Mouse (Mus musculus): ENCODE results near the gene Fcna. TPM values are rescaled to one million over a fixed set of nuclear protein-coding genes. Genes with fewer than 3 reads are reported as not detected.

The Fcna gene
- not detected for polyA plus RNA-seq (2014; fragmentation: Illumina TruSeq; extraction: RNeasy Lipid Tissue Mini Kit (QIAGEN cat#74804); ENCODE audit: low read depth, low replicate concordance)

GRCm38 (mm10) chr2:25627811-25628210, at the start of gene Fcna:
Fcna (minus strand) TSS chr2:25628030.

GRCm38 (mm10) chr2:25676486-25676885, 48.7 kb upstream of the Fcna start, which contains the start of gene Lcn6:
Lcn6 (plus strand) TSS chr2:25676786.

GRCm38 (mm10) chr2:25657652-25658051, 29.8 kb upstream of the Fcna start, which contains the start of gene Lcn5:
Lcn5 (plus strand) TSS chr2:25657952.

GRCm38 (mm10) chr2:25652902-25653301, 25.1 kb upstream of the Fcna start, which contains the start of gene Lcn8:
Lcn8 (plus strand) TSS chr2:25653120.

GRCm38 (mm10) chr2:25621229-25622200, 6.3 kb downstream of the Fcna start, which contains the start of gene Tmem141:
Tmem141 (minus strand) TSS chr2:25622005.

GRCm38 (mm10) chr2:25617578-25617977, 10.3 kb downstream of the Fcna start, which contains the start of gene Ccdc183:
Ccdc183 (minus strand) TSS chr2:25617678.

GRCm38 (mm10) chr2:25607761-25608622, 19.8 kb downstream of the Fcna start, which contains the start of gene Rabl6:
Rabl6 (minus strand) TSS chr2:25608521.

GRCm38 (mm10) chr2:25581294-25581864, 46.5 kb downstream of the Fcna start, which contains the start of gene Ajm1:
Ajm1 (minus strand) TSS chr2:25581757.

Other genes with a start within 250 kb of the Fcna start
- 0.10 TPM for gene Entpd2, start 232.2 kb downstream of the Fcna start, polyA plus RNA-seq (2014; fragmentation: Illumina TruSeq; extraction: RNeasy Lipid Tissue Mini Kit (QIAGEN cat#74804); ENCODE audit: low read depth, low replicate concordance)
- 0.70 TPM for gene Npdc1, start 228.7 kb downstream of the Fcna start, polyA plus RNA-seq (2014; fragmentation: Illumina TruSeq; extraction: RNeasy Lipid Tissue Mini Kit (QIAGEN cat#74804); ENCODE audit: low read depth, low replicate concordance)
- not detected for gene Fut7, start 204.8 kb downstream of the Fcna start, polyA plus RNA-seq (2014; fragmentation: Illumina TruSeq; extraction: RNeasy Lipid Tissue Mini Kit (QIAGEN cat#74804); ENCODE audit: low read depth, low replicate concordance)
- gene Abca2, start 199.3 kb downstream of the Fcna start, polyA plus RNA-seq (2014; fragmentation: Illumina TruSeq; extraction: RNeasy Lipid Tissue Mini Kit (QIAGEN cat#74804); ENCODE audit: low read depth, low replicate concordance) = 0.34 TPM
- not detected for gene Clic3, start 171.2 kb downstream of the Fcna start, polyA plus RNA-seq (2014; fragmentation: Illumina TruSeq; extraction: RNeasy Lipid Tissue Mini Kit (QIAGEN cat#74804); ENCODE audit: low read depth, low replicate concordance)
- gene Paxx, start 166.9 kb downstream of the Fcna start, polyA plus RNA-seq (2014; fragmentation: Illumina TruSeq; extraction: RNeasy Lipid Tissue Mini Kit (QIAGEN cat#74804); ENCODE audit: low read depth, low replicate concordance) = 2.9 TPM
- 27.8 TPM for gene Ptgds, start 158.0 kb downstream of the Fcna start, polyA plus RNA-seq (2014; fragmentation: Illumina TruSeq; extraction: RNeasy Lipid Tissue Mini Kit (QIAGEN cat#74804); ENCODE audit: low read depth, low replicate concordance)
- not detected for gene Lcn12, start 134.1 kb downstream of the Fcna start, polyA plus RNA-seq (2014; fragmentation: Illumina TruSeq; extraction: RNeasy Lipid Tissue Mini Kit (QIAGEN cat#74804); ENCODE audit: low read depth, low replicate concordance)
- gene Fbxw5, start 127.3 kb downstream of the Fcna start, polyA plus RNA-seq (2014; fragmentation: Illumina TruSeq; extraction: RNeasy Lipid Tissue Mini Kit (QIAGEN cat#74804); ENCODE audit: low read depth, low replicate concordance) = 6.6 TPM
- 7.9 TPM for gene C8g, start 126.3 kb downstream of the Fcna start, polyA plus RNA-seq (2014; fragmentation: Illumina TruSeq; extraction: RNeasy Lipid Tissue Mini Kit (QIAGEN cat#74804); ENCODE audit: low read depth, low replicate concordance)
- 1.1 TPM for gene Traf2, start 81.1 kb downstream of the Fcna start, polyA plus RNA-seq (2014; fragmentation: Illumina TruSeq; extraction: RNeasy Lipid Tissue Mini Kit (QIAGEN cat#74804); ENCODE audit: low read depth, low replicate concordance)
- 3.7 TPM for gene Edf1, start 70.2 kb downstream of the Fcna start, polyA plus RNA-seq (2014; fragmentation: Illumina TruSeq; extraction: RNeasy Lipid Tissue Mini Kit (QIAGEN cat#74804); ENCODE audit: low read depth, low replicate concordance)
- gene Mamdc4, start 53.2 kb downstream of the Fcna start, polyA plus RNA-seq (2014; fragmentation: Illumina TruSeq; extraction: RNeasy Lipid Tissue Mini Kit (QIAGEN cat#74804); ENCODE audit: low read depth, low replicate concordance) = 1.2 TPM
- gene Phpt1, start 52.8 kb downstream of the Fcna start, polyA plus RNA-seq (2014; fragmentation: Illumina TruSeq; extraction: RNeasy Lipid Tissue Mini Kit (QIAGEN cat#74804); ENCODE audit: low read depth, low replicate concordance) = 3.4 TPM
- not detected for gene Ajm1, start 46.3 kb downstream of the Fcna start, polyA plus RNA-seq (2014; fragmentation: Illumina TruSeq; extraction: RNeasy Lipid Tissue Mini Kit (QIAGEN cat#74804); ENCODE audit: low read depth, low replicate concordance)
- gene Rabl6, start 19.5 kb downstream of the Fcna start, polyA plus RNA-seq (2014; fragmentation: Illumina TruSeq; extraction: RNeasy Lipid Tissue Mini Kit (QIAGEN cat#74804); ENCODE audit: low read depth, low replicate concordance) = 25.0 TPM
- 88.5 TPM for gene Ccdc183, start 10.4 kb downstream of the Fcna start, polyA plus RNA-seq (2014; fragmentation: Illumina TruSeq; extraction: RNeasy Lipid Tissue Mini Kit (QIAGEN cat#74804); ENCODE audit: low read depth, low replicate concordance)
- gene Tmem141, start 6.0 kb downstream of the Fcna start, polyA plus RNA-seq (2014; fragmentation: Illumina TruSeq; extraction: RNeasy Lipid Tissue Mini Kit (QIAGEN cat#74804); ENCODE audit: low read depth, low replicate concordance) = 2.3 TPM
- not detected for gene Lcn8, start 25.1 kb upstream of the Fcna start, polyA plus RNA-seq (2014; fragmentation: Illumina TruSeq; extraction: RNeasy Lipid Tissue Mini Kit (QIAGEN cat#74804); ENCODE audit: low read depth, low replicate concordance)
- not detected for gene Lcn5, start 29.9 kb upstream of the Fcna start, polyA plus RNA-seq (2014; fragmentation: Illumina TruSeq; extraction: RNeasy Lipid Tissue Mini Kit (QIAGEN cat#74804); ENCODE audit: low read depth, low replicate concordance)
- not detected for gene Lcn6, start 48.8 kb upstream of the Fcna start, polyA plus RNA-seq (2014; fragmentation: Illumina TruSeq; extraction: RNeasy Lipid Tissue Mini Kit (QIAGEN cat#74804); ENCODE audit: low read depth, low replicate concordance)
- gene Lcn10, start 54.7 kb upstream of the Fcna start, polyA plus RNA-seq (2014; fragmentation: Illumina TruSeq; extraction: RNeasy Lipid Tissue Mini Kit (QIAGEN cat#74804); ENCODE audit: low read depth, low replicate concordance) = not detected
- gene Obp2a, start 72.0 kb upstream of the Fcna start, polyA plus RNA-seq (2014; fragmentation: Illumina TruSeq; extraction: RNeasy Lipid Tissue Mini Kit (QIAGEN cat#74804); ENCODE audit: low read depth, low replicate concordance) = not detected
- 1.2 TPM for gene Bmyc, start 78.7 kb upstream of the Fcna start, polyA plus RNA-seq (2014; fragmentation: Illumina TruSeq; extraction: RNeasy Lipid Tissue Mini Kit (QIAGEN cat#74804); ENCODE audit: low read depth, low replicate concordance)
- gene Obp2b, start 109.0 kb upstream of the Fcna start, polyA plus RNA-seq (2014; fragmentation: Illumina TruSeq; extraction: RNeasy Lipid Tissue Mini Kit (QIAGEN cat#74804); ENCODE audit: low read depth, low replicate concordance) = not detected
- not detected for gene Lcn3, start 137.5 kb upstream of the Fcna start, polyA plus RNA-seq (2014; fragmentation: Illumina TruSeq; extraction: RNeasy Lipid Tissue Mini Kit (QIAGEN cat#74804); ENCODE audit: low read depth, low replicate concordance)
- not detected for gene Lcn11, start 149.0 kb upstream of the Fcna start, polyA plus RNA-seq (2014; fragmentation: Illumina TruSeq; extraction: RNeasy Lipid Tissue Mini Kit (QIAGEN cat#74804); ENCODE audit: low read depth, low replicate concordance)
- 3.1 TPM for gene Gm13539, start 154.2 kb upstream of the Fcna start, polyA plus RNA-seq (2014; fragmentation: Illumina TruSeq; extraction: RNeasy Lipid Tissue Mini Kit (QIAGEN cat#74804); ENCODE audit: low read depth, low replicate concordance)
- 58.7 TPM for gene Glt6d1, start 187.8 kb upstream of the Fcna start, polyA plus RNA-seq (2014; fragmentation: Illumina TruSeq; extraction: RNeasy Lipid Tissue Mini Kit (QIAGEN cat#74804); ENCODE audit: low read depth, low replicate concordance)
- gene Lcn9, start 195.1 kb upstream of the Fcna start, polyA plus RNA-seq (2014; fragmentation: Illumina TruSeq; extraction: RNeasy Lipid Tissue Mini Kit (QIAGEN cat#74804); ENCODE audit: low read depth, low replicate concordance) = not detected
- gene Sohlh1, start 219.2 kb upstream of the Fcna start, polyA plus RNA-seq (2014; fragmentation: Illumina TruSeq; extraction: RNeasy Lipid Tissue Mini Kit (QIAGEN cat#74804); ENCODE audit: low read depth, low replicate concordance) = not detected
- gene Kcnt1, start 235.7 kb upstream of the Fcna start, polyA plus RNA-seq (2014; fragmentation: Illumina TruSeq; extraction: RNeasy Lipid Tissue Mini Kit (QIAGEN cat#74804); ENCODE audit: low read depth, low replicate concordance) = 0.46 TPM